Mouse (Mus musculus) kidney, postnatal 25 days (tissue): ENCODE data around the gene Tmem63c.

Experiments used
- DNase-seq, 2 experiments: peaks; one replicate each; pipeline ENCODE4 v3.0.0; 2021; ENCODE audit warnings: mixed read lengths in 2 of 2

Gene Tmem63c

GRCm38 (mm10) chr12:87021040-87021439 is at the start of gene Tmem63c:
Tmem63c (plus strand) TSS chr12:87021340.
- DNase-seq: no peak

GRCm38 (mm10) chr12:86973216-86973615 is 47.9 kb upstream of the Tmem63c start:
- DNase-seq: peak; percentile 90 to 92

- no peak for DNase-seq
Measured at GRCm38 (mm10) chr12:86973706-86974105, 47.4 kb upstream of the Tmem63c start.

GRCm38 (mm10) chr12:86974387-86975288 is 46.5 kb upstream of the Tmem63c start:
- DNase-seq: peak; percentile 67 to 68

GRCm38 (mm10) chr12:86975761-86976160 is 45.4 kb upstream of the Tmem63c start:
- no peak for DNase-seq

- DNase-seq: no peak
Measured at GRCm38 (mm10) chr12:86976511-86977168, 44.5 kb upstream of the Tmem63c start.

DNA sequence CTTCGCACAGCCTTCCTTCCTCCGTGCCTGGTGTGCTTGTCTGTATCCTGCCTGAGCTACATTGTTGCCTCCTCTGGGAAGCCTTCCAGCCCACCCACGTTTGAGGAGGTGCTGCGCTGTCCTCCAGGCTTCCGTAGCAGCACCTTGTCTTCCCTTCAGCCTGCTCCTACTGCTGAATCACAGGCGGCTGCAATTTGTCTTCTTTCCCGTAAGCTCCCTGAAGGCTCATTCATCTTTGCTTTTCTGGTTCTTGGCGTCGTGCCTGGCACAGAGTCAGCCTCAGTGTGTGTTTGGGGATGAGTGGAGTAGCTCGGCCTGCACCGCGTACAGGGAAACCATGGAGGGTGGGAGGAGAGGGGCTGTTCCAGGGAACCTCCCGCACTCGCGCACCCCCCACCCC is 43.3 kb upstream of the Tmem63c start:
- peak in 1 of 2 experiments; percentile 32 for DNase-seq

- DNase-seq: no peak
Measured at GRCm38 (mm10) chr12:86981180-86981579, 40.0 kb upstream of the Tmem63c start.

- DNase-seq: peak; percentile 63 to 64
Measured at GRCm38 (mm10) chr12:86983470-86984193, 37.5 kb upstream of the Tmem63c start.

- DNase-seq: peak; percentile 57 to 64
Measured at GRCm38 (mm10) chr12:86984194-86984555, 37.0 kb upstream of the Tmem63c start.

DNA sequence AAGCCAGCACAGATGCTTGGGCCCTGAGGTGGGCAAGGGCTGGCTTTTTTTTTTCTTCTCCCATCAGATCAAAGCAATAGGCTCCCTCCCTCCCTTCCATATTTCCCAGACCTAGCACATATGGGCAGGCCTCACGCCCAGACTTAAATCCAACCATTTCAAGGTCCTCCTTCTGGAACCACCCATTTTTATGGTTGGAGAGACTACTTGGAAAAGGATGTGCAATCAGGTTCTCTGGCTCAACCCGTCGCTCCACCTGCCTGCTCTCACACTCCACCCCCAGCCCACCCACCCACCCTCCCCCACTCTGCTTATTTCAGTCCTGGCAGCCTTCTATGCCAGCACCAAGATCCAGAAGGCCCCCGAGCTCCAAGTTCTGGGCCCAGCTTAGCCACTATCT is 34.6 kb upstream of the Tmem63c start:
- no peak for DNase-seq

DNA sequence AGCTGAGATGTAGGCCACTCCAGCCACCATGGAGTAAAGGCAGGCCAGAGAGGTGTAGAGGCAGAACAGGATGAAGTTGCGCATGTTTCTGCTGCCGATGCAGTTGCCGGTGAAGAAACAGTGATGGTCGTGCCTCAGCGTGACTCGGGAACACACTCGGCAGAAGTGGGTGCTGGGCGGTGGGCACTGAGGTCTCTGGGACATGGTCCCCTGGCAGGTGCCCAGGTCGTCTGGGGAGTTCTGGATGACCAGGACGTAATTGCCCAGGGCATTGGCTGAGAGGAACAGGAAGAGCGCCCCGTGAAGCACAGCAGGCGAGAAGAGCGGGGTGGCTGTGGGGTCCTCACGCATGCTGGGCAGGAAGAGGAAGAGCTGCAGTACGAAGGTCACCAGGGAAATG is 32.9 kb upstream of the Tmem63c start:
- DNase-seq: no peak

GRCm38 (mm10) chr12:86989378-86989777 is 31.8 kb upstream of the Tmem63c start:
- no peak for DNase-seq

DNA sequence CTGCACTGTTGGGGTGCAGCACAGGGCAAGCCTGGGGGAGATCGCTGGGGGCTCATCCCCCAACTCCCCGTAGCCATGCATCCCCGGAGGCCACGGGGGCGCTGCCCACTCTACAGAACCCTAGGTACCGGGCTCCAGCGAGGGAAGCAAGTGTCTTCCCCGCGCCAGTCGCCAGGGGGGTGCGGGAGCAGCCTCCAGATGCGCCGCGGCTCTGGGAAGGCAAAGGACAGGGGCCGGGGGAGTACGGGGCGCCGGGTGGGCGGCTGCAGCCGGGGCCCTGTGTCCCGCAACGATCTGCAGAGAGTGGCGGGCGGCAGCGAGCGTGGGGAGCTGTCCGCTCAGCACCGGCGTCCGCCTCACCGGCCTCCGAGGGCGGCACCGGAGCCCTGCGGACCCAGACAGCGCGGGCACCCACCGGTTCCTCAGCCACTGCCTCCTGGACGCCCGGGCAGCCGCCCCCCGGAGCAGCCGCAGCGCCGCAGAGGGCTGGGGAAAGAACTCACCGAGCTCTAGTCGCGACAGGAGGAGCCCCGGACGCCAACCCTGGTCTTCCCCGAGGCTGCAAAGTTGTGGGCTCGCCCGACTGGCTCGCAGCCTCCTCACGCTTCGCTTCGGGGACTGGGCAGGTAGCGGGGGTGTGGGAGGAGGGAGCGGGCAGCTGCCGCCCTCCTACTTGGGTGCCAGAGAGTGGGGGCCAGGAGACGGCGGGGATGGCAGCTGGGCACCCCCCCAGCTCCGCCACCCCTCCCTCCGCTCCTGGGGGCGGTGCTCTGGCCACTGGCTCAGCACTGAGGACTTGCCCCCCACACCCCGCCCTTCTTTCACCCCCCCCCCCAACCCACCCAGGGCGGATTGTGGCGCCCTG is 31.0 kb upstream of the Tmem63c start, which contains the start of gene Zdhhc22:
Gene Zdhhc22 (minus strand): TSS at position 541 of the 865 bp plus-strand sequence.
- peak; percentile 16 to 53 for DNase-seq

- no peak for DNase-seq
Measured at GRCm38 (mm10) chr12:86990755-86991110, 30.4 kb upstream of the Tmem63c start.

GRCm38 (mm10) chr12:86994166-86994565 is 27.0 kb upstream of the Tmem63c start:
- peak; percentile 10 to 21 for DNase-seq

- peak in 1 of 2 experiments; percentile 5 for DNase-seq
Measured at GRCm38 (mm10) chr12:86994776-86995175, 26.4 kb upstream of the Tmem63c start.

GRCm38 (mm10) chr12:86995931-86996330 is 25.2 kb upstream of the Tmem63c start:
- peak in 1 of 2 experiments; percentile 11 for DNase-seq

DNA sequence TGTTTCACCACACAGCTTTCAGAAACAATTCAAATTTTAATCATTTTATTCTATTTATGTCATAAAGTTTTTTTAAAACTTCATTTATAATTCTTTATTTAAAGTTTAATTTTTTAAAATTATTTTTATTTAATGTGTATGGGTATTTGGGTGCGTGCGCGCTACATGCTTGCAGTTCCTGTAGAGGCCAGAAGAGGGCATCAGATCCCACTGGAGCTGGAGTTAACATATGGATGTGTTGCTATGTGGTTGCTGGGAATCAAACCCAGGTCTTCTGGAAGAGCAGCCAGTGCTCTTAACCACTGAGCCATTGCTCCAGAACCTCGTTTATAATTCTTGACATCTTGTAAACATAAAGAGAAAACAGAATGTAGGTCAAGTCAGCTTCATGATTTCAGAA is 22.4 kb upstream of the Tmem63c start:
- no peak for DNase-seq

GRCm38 (mm10) chr12:86999283-86999820 is 21.8 kb upstream of the Tmem63c start:
- no peak for DNase-seq

DNA sequence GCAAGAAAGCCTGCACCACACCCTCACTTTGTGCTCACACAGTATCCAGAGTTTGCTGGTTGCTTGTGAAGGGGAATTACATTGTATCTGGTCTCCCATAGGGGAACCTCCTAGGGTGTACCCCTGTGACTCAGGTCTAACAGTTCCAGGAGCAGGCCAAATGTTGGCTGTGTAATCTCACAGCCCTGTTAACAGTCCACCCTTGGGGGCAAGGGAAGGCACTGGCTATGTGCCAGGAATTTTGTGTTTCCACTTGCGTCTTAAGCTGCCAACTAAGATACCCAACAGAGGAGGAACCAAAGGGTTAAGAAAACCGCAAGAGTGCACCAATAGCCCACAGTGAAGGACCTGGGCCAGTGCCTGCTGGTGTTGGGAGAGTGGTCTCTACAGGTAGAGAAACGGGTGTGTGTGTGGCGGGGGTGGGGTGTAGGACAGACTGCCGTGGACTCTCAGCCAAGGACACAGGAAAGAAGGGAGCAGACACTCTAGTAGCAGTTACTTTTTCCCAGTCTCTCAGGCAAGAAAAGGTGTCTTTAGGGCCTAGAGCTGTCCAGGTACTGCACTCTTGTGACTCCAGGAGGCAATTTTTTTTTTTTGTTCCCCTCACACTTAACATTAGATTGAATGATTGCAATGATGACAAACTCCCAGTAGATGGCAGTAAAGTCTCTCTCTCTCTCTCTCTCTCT is 20.8 kb upstream of the Tmem63c start:
- no peak for DNase-seq

DNA sequence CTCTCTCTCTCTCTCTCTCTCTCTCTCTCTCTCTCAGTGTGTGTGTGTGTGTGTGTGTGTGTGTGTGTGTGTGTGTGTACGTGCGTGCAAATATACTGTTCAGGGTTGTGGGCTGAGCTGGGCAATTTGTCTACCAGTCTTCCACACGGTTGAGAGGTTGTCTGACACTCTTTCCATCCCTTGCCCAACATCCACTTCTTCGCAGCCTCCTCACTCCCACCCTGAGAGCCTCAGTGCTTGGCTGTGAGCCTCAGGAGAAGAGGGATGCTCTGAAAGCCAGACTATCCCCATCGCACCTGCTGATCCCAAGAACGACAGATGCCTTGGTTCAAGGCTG is 20.3 kb upstream of the Tmem63c start:
- DNase-seq: no peak
